Mouse (Mus musculus): ENCODE measurements around the gene Otud7a. TPM values are rescaled to one million over a fixed set of nuclear protein-coding genes. Genes with fewer than 3 reads are reported as not detected.

Gene Otud7a
- total and polyA plus RNA-seq, 3 experiments = not detected

- TF ChIP-seq USF2 (IDR thresholded peaks at IDR 0.05; ENCODE audit: borderline replicate concordance in 1 of 2, insufficient read depth in 1 of 2, low read depth in 1 of 2, low read length in 2 of 2) (no peak), ZNF384 (IDR thresholded peaks at IDR 0.05; ENCODE audit: low read depth, low read length) (no peak)
- no peaks in the 10 kb centered on the region for H3K9me3 ChIP-seq (replicated peaks; ENCODE audit: insufficient read depth, low read length)
- no peaks in the 10 kb centered on the region for H3K4me1 ChIP-seq (ENCODE audit: control insufficient read depth in 1 of 2, insufficient read depth in 2 of 2, low read length in 2 of 2)
- no peak for DNase-seq (ENCODE audit: low read depth, low spot score)
- H3K27ac ChIP-seq (ENCODE audit: control insufficient read depth, low read depth, low read length) = no peak overlapping the region
- H3K27me3 ChIP-seq (ENCODE audit: control insufficient read depth in 1 of 2, insufficient read depth in 2 of 2, low read length in 2 of 2) = no peaks in the 10 kb centered on the region
- H3K9ac ChIP-seq (ENCODE audit: control insufficient read depth, low read depth, low read length, poor library complexity, severe bottlenecking) = no peak overlapping the region
- no peaks in the 10 kb centered on the region for H3K79me2 ChIP-seq (ENCODE audit: control insufficient read depth, insufficient read depth, low read length, poor library complexity)
- H3K4me3 ChIP-seq (ENCODE audit: control insufficient read depth in 1 of 2, insufficient read depth in 1 of 2, low read depth in 2 of 2, low read length in 2 of 2) = no peak overlapping the region
- H3K36me3 ChIP-seq (ENCODE audit: control insufficient read depth in 1 of 2, insufficient read depth in 2 of 2, low read length in 2 of 2) = no peaks in the 10 kb centered on the region
Observed at GRCm38 (mm10) chr7:63559679-63560078, 115.1 kb downstream of the Otud7a start.

GRCm38 (mm10) chr7:63583310-63583709 lies 138.8 kb downstream of the Otud7a start:
- TF ChIP-seq ELF1 (IDR thresholded peaks at IDR 0.05; ENCODE audit: low read depth, low read length) (no peak), MAX (IDR thresholded peaks at IDR 0.05; ENCODE audit: low read length) (no peak), EP300 (IDR thresholded peaks at IDR 0.05; ENCODE audit: low read depth in 1 of 2, low read length in 2 of 2) (no peak), MXI1 (IDR thresholded peaks at IDR 0.05; ENCODE audit: low read depth, low read length) (no peak), ETS1 (IDR thresholded peaks at IDR 0.05; ENCODE audit: low read depth, low read length) (no peak)
- H3K27me3 ChIP-seq (ENCODE audit: control insufficient read depth in 1 of 2, insufficient read depth in 2 of 2, low read length in 2 of 2) = no peaks in the 10 kb centered on the region
- no peaks in the 10 kb centered on the region for H3K79me2 ChIP-seq (ENCODE audit: control insufficient read depth, insufficient read depth, low read length, poor library complexity)
- H3K27ac ChIP-seq (ENCODE audit: control insufficient read depth, low read depth, low read length) = no peak overlapping the region
- no peaks in the 10 kb centered on the region for H3K36me3 ChIP-seq (ENCODE audit: control insufficient read depth in 1 of 2, insufficient read depth in 2 of 2, low read length in 2 of 2)
- no peak overlapping the region for H3K9ac ChIP-seq (ENCODE audit: control insufficient read depth, low read depth, low read length, poor library complexity, severe bottlenecking)
- H3K4me1 ChIP-seq (ENCODE audit: control insufficient read depth in 1 of 2, insufficient read depth in 2 of 2, low read length in 2 of 2) = no peaks in the 10 kb centered on the region
- H3K4me3 ChIP-seq (ENCODE audit: control insufficient read depth in 1 of 2, insufficient read depth in 1 of 2, low read depth in 2 of 2, low read length in 2 of 2) = no peak overlapping the region
- DNase-seq (ENCODE audit: low read depth, low spot score) = no peak
- H3K9me3 ChIP-seq (replicated peaks; ENCODE audit: insufficient read depth, low read length) = no peaks in the 10 kb centered on the region

- no peaks in the 10 kb centered on the region for H3K9me3 ChIP-seq (replicated peaks; ENCODE audit: insufficient read depth, low read length)
- no peak overlapping the region for H3K9ac ChIP-seq (ENCODE audit: control insufficient read depth, low read depth, low read length, poor library complexity, severe bottlenecking)
- no peaks in the 10 kb centered on the region for H3K79me2 ChIP-seq (ENCODE audit: control insufficient read depth, insufficient read depth, low read length, poor library complexity)
- H3K4me1 ChIP-seq (ENCODE audit: control insufficient read depth in 1 of 2, insufficient read depth in 2 of 2, low read length in 2 of 2) = no peaks in the 10 kb centered on the region
- no peaks in the 10 kb centered on the region for H3K36me3 ChIP-seq (ENCODE audit: control insufficient read depth in 1 of 2, insufficient read depth in 2 of 2, low read length in 2 of 2)
- no peak overlapping the region for H3K4me3 ChIP-seq (ENCODE audit: control insufficient read depth in 1 of 2, insufficient read depth in 1 of 2, low read depth in 2 of 2, low read length in 2 of 2)
- DNase-seq (ENCODE audit: low read depth, low spot score) = no peak
- H3K27me3 ChIP-seq (ENCODE audit: control insufficient read depth in 1 of 2, insufficient read depth in 2 of 2, low read length in 2 of 2) = no peaks in the 10 kb centered on the region
- TF ChIP-seq ZMIZ1 (IDR thresholded peaks at IDR 0.05; ENCODE audit: low read depth, low read length) (no peak), CHD2 (IDR thresholded peaks at IDR 0.05; ENCODE audit: low read length) (no peak), ELF1 (IDR thresholded peaks at IDR 0.05; ENCODE audit: low read depth, low read length) (no peak), CTCF (IDR thresholded peaks at IDR 0.05 in 2 of 3, conservative IDR thresholded peaks at IDR 0.05 in 1 of 3; ENCODE audit: control insufficient read depth in 1 of 3, insufficient read depth in 1 of 3, low read depth in 2 of 3, low read length in 3 of 3, poor library complexity in 1 of 3, severe bottlenecking in 1 of 3) (no peak), POLR2AphosphoS2 (IDR thresholded peaks at IDR 0.05; ENCODE audit: low read length) (no peak), TAL1 (IDR thresholded peaks at IDR 0.05; ENCODE audit: low read length) (no peak), MYC (IDR thresholded peaks at IDR 0.05; ENCODE audit: low read depth, low read length) (no peak), NRF1 (IDR thresholded peaks at IDR 0.05; ENCODE audit: insufficient read depth, low read depth, low read length, poor library complexity, severe bottlenecking) (no peak)
- H3K27ac ChIP-seq (ENCODE audit: control insufficient read depth, low read depth, low read length) = no peak overlapping the region
Observed at GRCm38 (mm10) chr7:63586184-63586870, 141.8 kb downstream of the Otud7a start.
